Mouse (Mus musculus): Measurements from ENCODE around the gene Ntn5. TPM values are rescaled to one million over a fixed set of nuclear protein-coding genes. Genes with fewer than 3 reads are reported as not detected.
A peak's percentile ranks its signal among the peaks of the same experiment; 100 is the strongest.

Gene Ntn5
- polyA plus RNA-seq, 1 experiment from 2014 or later: 1.6 TPM

DNA sequence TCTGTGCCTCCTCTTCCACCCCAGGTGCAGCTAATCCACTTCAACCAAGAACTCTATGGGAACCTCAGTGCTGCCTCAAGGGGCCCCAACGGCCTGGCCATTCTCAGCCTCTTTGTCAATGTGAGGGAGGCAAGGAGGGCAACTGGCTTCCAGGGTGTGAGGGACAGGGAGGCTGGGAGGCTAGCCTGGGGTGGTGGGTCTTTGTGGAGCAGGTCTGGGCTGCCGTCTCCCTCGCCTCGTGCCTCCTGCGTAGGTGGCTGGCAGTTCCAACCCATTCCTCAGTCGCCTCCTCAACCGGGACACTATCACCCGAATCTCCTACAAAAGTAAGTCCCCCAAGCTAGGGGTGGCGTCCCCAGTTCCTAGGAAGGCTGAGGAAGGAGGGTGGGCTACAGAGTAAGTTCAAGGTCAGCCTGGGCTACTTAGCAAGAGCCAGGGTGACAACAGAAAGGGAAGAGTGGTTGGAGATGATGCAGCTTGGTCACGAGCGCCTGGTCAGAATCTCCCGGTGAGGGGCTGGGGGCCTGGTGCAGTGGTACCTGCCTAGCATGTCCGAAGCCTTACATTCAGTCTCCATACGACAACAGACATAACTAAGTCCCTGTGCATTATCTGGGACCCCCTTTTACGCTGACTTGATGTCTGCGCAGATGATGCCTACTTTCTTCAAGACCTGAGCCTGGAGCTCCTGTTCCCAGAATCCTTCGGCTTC, 19.1 kb downstream of the Ntn5 start:
- Histone ChIP-seq H3K4me3 (peak overlapping the region; percentile 61), H3K27me3 (no peaks in the 10 kb centered on the region), H3K4me1 (replicated peaks) (peaks cover 77% of the 10 kb centered on the region), H3K9me3 (no peaks in the 10 kb centered on the region), H3K4me2 (peak overlapping the region; percentile 98), H3K9ac (no peak overlapping the region), H3K36me3 (no peaks in the 10 kb centered on the region), H3K27ac (replicated peaks) (peak overlapping the region; percentile 89)
- ATAC-seq (ENCODE audit: low FRiP score, low read depth): no peak
- WGBS: 93% methylated on average over 17 of the region's 17 CpGs

DNA sequence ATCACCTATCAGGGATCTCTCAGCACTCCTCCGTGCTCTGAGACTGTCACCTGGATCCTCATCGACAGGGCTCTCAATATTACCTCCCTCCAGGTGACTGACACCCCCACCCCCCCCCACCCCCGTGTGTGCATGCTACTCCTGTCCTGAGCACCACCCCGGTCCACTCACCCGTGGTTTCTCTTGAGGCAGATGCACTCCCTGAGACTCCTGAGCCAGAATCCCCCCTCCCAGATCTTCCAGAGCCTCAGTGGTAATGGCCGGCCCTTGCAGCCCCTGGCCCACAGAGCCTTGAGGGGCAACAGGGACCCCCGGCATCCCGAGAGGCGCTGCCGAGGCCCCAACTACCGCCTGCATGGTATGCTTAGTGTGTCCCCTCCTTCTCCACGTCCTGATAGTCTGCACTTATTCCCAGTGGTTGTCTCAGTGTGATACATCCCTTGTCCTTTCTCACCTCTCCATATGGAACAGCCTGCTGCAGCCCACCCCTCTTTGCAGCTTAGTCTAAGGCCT, 19.8 kb downstream of the Ntn5 start:
- Histone ChIP-seq H3K4me1 (replicated peaks) (peaks cover 83% of the 10 kb centered on the region), H3K4me3 (peak overlapping the region; percentile 61), H3K4me2 (peak overlapping the region; percentile 98), H3K9me3 (no peaks in the 10 kb centered on the region), H3K9ac (peak overlapping the region; percentile 44), H3K27me3 (no peaks in the 10 kb centered on the region), H3K27ac (replicated peaks) (peak overlapping the region; percentile 89), H3K36me3 (no peaks in the 10 kb centered on the region)
- 27% methylated on average over 12 of the region's 12 CpGs for WGBS
- ATAC-seq (ENCODE audit: low FRiP score, low read depth): no peak; the same call in 1 of the 2 replicates

DNA sequence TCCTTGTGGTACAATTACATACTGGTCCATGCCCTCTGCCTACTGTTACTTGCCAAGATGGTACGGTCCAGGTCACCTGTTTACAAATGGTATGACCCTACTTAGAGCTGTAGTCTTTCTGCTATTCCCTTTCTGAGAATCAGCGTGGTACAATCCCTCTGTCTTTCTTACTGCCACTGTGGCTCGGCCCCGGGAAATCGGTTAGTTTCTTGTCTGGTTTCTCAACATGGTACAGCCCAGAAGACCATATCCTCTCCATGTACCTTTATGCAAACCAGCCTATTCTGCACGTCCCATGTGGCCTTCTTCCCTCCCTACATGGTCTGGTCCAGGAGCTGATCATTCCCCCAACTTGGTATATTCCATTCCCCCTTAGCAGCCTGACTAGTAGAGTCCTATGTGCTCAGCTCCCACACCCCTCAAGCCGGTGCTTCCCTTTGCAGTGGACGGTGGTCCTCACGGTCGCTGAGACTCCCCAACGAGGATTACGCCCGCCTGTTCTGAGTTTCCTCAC, 20.3 kb downstream of the Ntn5 start:
- peak overlapping the region; percentile 89 for H3K27ac ChIP-seq (replicated peaks)
- peak overlapping the region; percentile 61 for H3K4me3 ChIP-seq
- H3K4me2 ChIP-seq: peak overlapping the region; percentile 98
- peak overlapping the region; percentile 44 for H3K9ac ChIP-seq
- peaks cover 87% of the 10 kb centered on the region for H3K4me1 ChIP-seq (replicated peaks)
- no peaks in the 10 kb centered on the region for H3K27me3 ChIP-seq
- WGBS: 0% methylated on average over 13 of the region's 13 CpGs
- peak; percentile 37 for ATAC-seq (ENCODE audit: low FRiP score, low read depth)
- H3K9me3 ChIP-seq: no peaks in the 10 kb centered on the region
- no peaks in the 10 kb centered on the region for H3K36me3 ChIP-seq

DNA sequence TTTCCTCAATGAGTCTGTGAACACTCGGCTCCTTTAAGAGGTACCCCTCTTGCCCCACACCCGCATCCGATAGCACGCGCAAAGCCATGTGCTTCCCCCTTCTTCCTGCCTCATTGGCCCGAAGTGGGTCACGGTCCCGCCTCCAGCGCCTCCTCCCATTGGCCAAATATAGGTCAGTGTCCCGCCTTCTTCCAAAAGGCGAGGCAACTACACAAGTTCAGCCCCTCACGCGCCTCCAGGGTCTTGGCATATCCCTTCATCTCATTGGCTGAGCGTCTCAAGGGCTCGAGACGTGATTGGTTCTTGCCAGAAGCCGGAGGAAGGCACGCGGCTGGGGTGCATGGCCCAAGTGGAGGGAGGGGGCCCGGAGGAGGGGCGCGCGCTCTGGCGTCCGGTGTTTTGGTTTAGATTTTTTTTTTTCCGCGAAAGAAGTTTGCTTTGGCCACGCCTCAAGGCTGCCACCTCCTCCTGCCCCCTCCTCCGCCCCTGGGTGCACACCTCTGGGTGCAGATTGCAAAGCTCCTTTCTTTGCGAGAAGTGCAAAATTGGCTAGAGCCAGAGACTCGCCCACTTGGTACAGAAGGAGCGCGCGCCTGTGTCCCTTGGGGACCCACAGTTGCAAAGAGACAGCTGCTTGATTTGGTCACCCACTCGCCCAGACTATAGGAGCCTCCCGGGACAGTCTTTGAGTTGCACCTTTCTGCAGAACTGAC, 21.1 kb downstream of the Ntn5 start, which contains the start of gene Dbp:
TSS of gene Dbp (plus strand) at position 359 of the 713 bp plus-strand sequence.
- Histone ChIP-seq H3K4me1 (replicated peaks) (peaks cover 89% of the 10 kb centered on the region), H3K27me3 (no peaks in the 10 kb centered on the region), H3K9me3 (no peaks in the 10 kb centered on the region), H3K27ac (replicated peaks) (peak within 1 kb of the TSS; percentile 89), H3K4me2 (peak within 1 kb of the TSS; percentile 98), H3K36me3 (no peaks in the 10 kb centered on the region), H3K4me3 (peak within 1 kb of the TSS; percentile 61), H3K9ac (peak within 1 kb of the TSS; percentile 77)
- under 1% methylated on average over 36 of the region's 36 CpGs for WGBS
- peak; percentile 88 for ATAC-seq (ENCODE audit: low FRiP score, low read depth)

DNA sequence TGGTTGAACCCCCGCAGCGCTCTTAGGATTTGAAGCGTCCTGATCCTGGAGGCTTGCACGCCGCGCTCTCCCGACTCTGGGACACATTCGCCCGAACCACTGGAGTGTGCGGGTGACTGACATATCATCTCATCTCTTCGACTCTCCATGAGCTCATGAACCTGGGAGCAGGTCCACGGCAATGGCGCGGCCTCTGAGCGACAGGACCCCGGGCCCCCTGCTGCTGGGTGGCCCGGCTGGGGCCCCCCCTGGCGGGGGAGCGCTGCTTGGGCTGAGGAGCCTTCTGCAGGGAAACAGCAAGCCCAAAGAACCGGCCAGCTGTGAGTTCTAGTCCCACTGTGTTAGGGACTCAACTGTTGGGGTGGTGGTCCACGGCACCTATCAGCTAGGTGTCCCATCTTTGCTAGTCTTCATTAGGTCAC, 21.6 kb downstream of the Ntn5 start:
- Histone ChIP-seq H3K36me3 (peaks cover 4% of the 10 kb centered on the region), H3K9me3 (no peaks in the 10 kb centered on the region), H3K4me1 (replicated peaks) (peaks cover 87% of the 10 kb centered on the region), H3K4me3 (peak overlapping the region; percentile 61), H3K27ac (replicated peaks) (peak overlapping the region; percentile 67), H3K9ac (peak overlapping the region; percentile 77), H3K4me2 (peak overlapping the region; percentile 98), H3K27me3 (no peaks in the 10 kb centered on the region)
- 1% methylated on average over 21 of the region's 21 CpGs for WGBS
- ATAC-seq (ENCODE audit: low FRiP score, low read depth): no peak

DNA sequence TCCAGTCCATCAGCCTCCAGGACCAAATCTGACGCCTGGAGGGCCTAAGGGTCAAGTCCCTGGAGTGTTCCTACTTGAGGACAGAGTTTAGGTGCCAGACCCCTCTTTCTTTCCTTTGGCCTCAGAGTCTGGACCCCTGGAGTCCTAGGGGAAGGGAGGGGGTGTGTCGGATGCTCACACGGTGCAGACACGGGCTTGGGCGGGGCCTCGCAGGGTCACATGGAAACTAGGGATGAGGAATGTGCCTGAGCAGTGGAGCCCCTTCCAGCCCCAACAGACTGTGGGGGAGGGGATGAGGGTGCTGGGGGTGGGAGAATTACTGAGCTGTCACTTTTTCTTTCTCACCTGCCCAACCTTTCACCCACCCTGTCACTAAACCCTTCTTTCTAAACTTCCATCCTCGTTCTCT, 22.1 kb downstream of the Ntn5 start:
- peak overlapping the region; percentile 98 for H3K4me2 ChIP-seq
- peak overlapping the region; percentile 73; the same call in 1 of the 2 replicates for H3K27ac ChIP-seq (replicated peaks)
- H3K9ac ChIP-seq: peak overlapping the region; percentile 77
- H3K9me3 ChIP-seq: no peaks in the 10 kb centered on the region
- ATAC-seq (ENCODE audit: low FRiP score, low read depth): no peak
- under 1% methylated on average over 7 of the region's 7 CpGs for WGBS
- peak overlapping the region; percentile 61 for H3K4me3 ChIP-seq
- H3K4me1 ChIP-seq (replicated peaks): peaks cover 86% of the 10 kb centered on the region
- H3K36me3 ChIP-seq: peaks cover 8% of the 10 kb centered on the region
- H3K27me3 ChIP-seq: no peaks in the 10 kb centered on the region

DNA sequence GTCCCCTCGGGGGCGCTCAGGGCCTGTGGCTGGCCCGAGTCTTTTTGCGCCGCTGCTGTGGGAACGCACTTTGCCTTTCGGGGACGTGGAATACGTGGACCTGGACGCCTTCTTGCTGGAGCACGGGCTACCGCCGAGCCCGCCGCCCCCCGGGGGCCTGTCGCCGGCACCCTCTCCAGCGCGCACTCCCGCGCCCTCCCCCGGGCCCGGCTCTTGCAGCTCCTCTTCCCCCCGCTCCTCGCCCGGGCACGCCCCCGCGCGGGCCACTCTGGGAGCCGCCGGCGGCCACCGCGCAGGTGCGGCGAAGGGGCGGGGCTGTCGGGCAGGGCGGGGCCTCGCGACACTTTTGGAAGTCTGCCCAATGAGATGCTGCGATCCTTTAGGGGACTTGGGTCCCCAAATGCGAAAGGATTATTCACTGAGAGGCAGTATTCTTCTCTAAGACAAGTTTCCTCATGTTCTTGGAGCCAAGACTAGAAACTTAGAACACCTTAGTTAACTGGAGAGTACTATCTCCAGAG, 23.0 kb downstream of the Ntn5 start:
- H3K4me2 ChIP-seq: peak overlapping the region; percentile 98
- H3K36me3 ChIP-seq: peaks cover 13% of the 10 kb centered on the region
- peaks cover 78% of the 10 kb centered on the region for H3K4me1 ChIP-seq (replicated peaks)
- H3K27me3 ChIP-seq: no peaks in the 10 kb centered on the region
- H3K27ac ChIP-seq (replicated peaks): peak overlapping the region; percentile 73
- H3K4me3 ChIP-seq: peak overlapping the region; percentile 61
- ATAC-seq (ENCODE audit: low FRiP score, low read depth): no peak
- no peaks in the 10 kb centered on the region for H3K9me3 ChIP-seq
- peak overlapping the region; percentile 77 for H3K9ac ChIP-seq
- WGBS: under 1% methylated on average over 45 of the region's 45 CpGs

DNA sequence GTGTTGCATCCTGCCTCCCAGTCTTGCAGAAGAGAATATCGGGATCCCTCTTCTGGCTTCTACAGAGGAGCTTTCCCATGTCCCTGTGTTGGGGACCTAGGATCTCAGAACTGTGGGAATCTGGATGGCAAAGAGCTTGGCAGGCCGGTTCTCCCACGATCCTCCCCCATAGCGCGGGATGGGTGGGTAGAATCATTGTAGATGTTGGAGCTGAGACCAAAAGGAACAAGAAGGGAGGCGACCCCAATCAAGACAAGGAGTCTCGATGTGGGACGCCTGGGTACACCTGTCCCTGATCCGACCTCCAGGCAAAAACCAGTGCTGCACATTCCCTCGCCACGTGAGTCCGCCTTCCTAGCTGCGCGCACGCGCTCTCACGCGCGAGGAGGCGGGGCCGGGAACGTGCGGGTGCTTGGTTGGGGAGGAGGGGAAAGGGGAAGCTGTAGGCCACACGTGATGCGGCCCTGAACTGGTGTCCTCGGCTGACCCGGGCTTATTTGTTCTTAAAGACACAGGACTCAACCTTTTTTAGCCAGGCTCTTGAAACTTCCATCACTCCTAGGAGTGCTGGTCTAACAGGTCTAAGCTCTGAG, 23.6 kb downstream of the Ntn5 start:
- WGBS: 1% methylated on average over 27 of the region's 27 CpGs
- no peaks in the 10 kb centered on the region for H3K27me3 ChIP-seq
- no peak for ATAC-seq (ENCODE audit: low FRiP score, low read depth)

DNA sequence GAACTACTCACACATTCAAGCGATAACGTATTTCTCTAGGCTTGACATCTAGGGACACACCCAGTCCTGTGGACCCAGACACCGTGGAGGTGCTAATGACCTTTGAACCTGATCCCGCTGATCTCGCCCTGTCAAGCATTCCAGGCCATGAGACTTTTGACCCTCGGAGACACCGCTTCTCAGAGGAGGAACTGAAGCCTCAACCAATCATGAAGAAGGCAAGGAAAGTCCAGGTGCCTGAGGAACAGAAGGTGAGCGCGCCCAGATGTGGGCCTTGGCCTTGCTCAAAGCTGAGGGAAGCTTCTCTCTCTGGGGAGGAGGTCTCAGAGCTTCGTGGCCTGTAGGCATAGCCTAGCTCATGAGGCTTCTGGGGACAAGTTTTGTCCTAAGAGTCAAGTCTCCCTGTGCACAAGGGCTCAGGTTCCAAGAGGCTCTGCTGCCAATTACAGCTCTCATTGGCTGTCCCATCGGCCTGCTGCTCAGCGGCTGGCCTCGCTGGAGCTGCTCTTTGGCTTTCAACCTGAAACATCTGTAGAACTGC, 24.5 kb downstream of the Ntn5 start:
- Histone ChIP-seq H3K4me2 (peak overlapping the region; percentile 98), H3K4me1 (replicated peaks) (peaks cover 68% of the 10 kb centered on the region), H3K36me3 (peaks cover 28% of the 10 kb centered on the region), H3K27me3 (no peaks in the 10 kb centered on the region), H3K9ac (no peak overlapping the region), H3K27ac (replicated peaks) (peak overlapping the region; percentile 22), H3K9me3 (no peaks in the 10 kb centered on the region), H3K4me3 (no peak overlapping the region)
- 52% methylated on average over 13 of the region's 13 CpGs for WGBS
- ATAC-seq (ENCODE audit: low FRiP score, low read depth): no peak

More for the DNA sequence above, 23.6 kb downstream of the Ntn5 start:
- Histone ChIP-seq H3K27ac (replicated peaks) (peak overlapping the region; percentile 73), H3K9me3 (no peaks in the 10 kb centered on the region), H3K4me1 (replicated peaks) (peaks cover 76% of the 10 kb centered on the region), H3K9ac (peak overlapping the region; percentile 23; the same call in 1 of the 2 replicates), H3K36me3 (peaks cover 20% of the 10 kb centered on the region), H3K4me3 (peak overlapping the region; percentile 61), H3K4me2 (peak overlapping the region; percentile 98)

DNA sequence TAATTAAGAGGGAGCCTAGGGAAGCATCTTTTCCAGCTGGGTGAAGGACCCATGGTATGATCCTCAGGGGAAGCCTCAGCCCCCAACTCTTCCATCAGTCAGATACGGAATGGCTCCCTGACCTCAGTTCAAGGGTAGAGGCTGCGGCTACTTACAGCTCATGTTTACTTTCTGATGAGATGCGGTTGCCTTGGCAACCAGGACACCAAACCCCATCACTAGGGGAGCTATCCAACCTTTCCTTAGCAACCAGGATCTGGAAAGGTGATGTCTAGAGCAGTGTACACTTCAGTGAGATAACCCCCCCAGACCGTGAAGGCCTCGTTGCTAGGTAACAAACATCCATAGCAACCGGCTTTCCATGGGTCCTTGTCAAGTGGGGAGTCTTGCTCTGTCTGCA, 25.2 kb downstream of the Ntn5 start:
- no peak for ATAC-seq (ENCODE audit: low FRiP score, low read depth)
- Histone ChIP-seq H3K9me3 (no peaks in the 10 kb centered on the region), H3K27me3 (no peaks in the 10 kb centered on the region), H3K36me3 (peaks cover 31% of the 10 kb centered on the region), H3K4me1 (replicated peaks) (peaks cover 66% of the 10 kb centered on the region), H3K4me2 (peak overlapping the region; percentile 98), H3K9ac (no peak overlapping the region), H3K27ac (replicated peaks) (peak overlapping the region; percentile 63; the same call in 1 of the 2 replicates), H3K4me3 (no peak overlapping the region)
- 24% methylated on average over 6 of the region's 6 CpGs for WGBS

DNA sequence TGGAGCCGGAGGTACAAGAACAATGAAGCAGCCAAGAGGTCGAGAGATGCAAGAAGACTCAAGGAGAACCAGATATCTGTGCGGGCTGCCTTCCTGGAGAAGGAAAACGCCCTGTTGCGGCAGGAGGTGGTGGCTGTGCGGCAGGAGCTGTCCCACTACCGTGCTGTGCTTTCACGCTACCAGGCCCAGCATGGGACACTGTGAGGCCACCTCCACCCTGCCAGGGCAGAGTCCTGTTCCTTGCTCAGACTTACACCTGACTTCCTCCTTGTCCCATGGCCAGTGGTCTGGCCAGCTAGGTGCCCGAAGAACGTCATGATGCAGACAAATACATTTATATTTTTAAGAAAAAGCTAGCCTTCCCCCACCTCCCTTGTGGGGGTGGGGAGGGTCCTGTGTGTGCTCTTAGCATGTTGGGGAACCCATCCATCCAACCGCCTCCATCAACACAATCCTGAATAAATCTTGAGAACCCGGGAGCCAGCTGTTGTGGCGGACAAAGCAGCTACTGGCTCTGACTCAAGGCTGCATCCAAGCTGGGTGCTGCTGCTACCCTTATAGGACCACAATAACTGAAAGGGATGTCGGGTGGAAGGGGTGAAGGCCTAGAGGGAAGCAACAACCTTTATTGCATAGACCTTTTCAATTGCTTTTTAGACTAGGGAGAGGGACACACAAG, 26.0 kb downstream of the Ntn5 start:
- Histone ChIP-seq H3K9me3 (no peaks in the 10 kb centered on the region), H3K4me3 (no peak overlapping the region), H3K27ac (replicated peaks) (peak overlapping the region; percentile 63), H3K27me3 (no peaks in the 10 kb centered on the region), H3K4me1 (replicated peaks) (peaks cover 70% of the 10 kb centered on the region), H3K9ac (no peak overlapping the region; the same call in 1 of the 2 replicates), H3K4me2 (peak overlapping the region; percentile 98), H3K36me3 (peaks cover 31% of the 10 kb centered on the region)
- 58% methylated on average over 14 of the region's 14 CpGs for WGBS
- ATAC-seq (ENCODE audit: low FRiP score, low read depth): no peak

Data from hindbrain, embryonic 15.5 days (tissue).